Mouse (Mus musculus) liver, adult 2 months (tissue): Measurements from ENCODE around the gene Ralgps1. TPM values are rescaled to one million over a fixed set of nuclear protein-coding genes. Genes with fewer than 3 reads are reported as not detected.

ENCODE experiments used
- DNase-seq: peaks from one replicate; pipeline ENCODE4 v3.0.0-alpha.2; 2011; ENCODE audit warnings: low read depth, low spot score; ENCODE audit errors: extremely low read depth
- H3K27ac ChIP-seq: fragments of 200-500 bp; replicated peaks from 2 replicates; pipeline ENCODE4 v1.5.1; 2012; ENCODE audit warnings: low read depth, mild to moderate bottlenecking, control low read depth, inconsistent platforms, low read length; ENCODE audit not compliant: insufficient read depth
- H3K27me3 ChIP-seq: fragments of 200-500 bp; 2 replicates; pipeline ENCODE4 v1.6.1; 2012; ENCODE audit warnings: mild to moderate bottlenecking, moderate library complexity, low read length, inconsistent platforms; ENCODE audit not compliant: control insufficient read depth, insufficient read depth
- H3K36me3 ChIP-seq: fragments of 200-500 bp; 2 replicates; pipeline ENCODE4 v1.6.1; 2012; ENCODE audit warnings: low read length, inconsistent platforms; ENCODE audit not compliant: control insufficient read depth, insufficient read depth
- H3K4me1 ChIP-seq: fragments of 200-500 bp; 2 replicates; pipeline ENCODE4 v1.6.1; 2011; ENCODE audit warnings: low read length; ENCODE audit not compliant: control insufficient read depth, insufficient read depth
- H3K4me3 ChIP-seq: fragments of 200-500 bp; 2 replicates; pipeline ENCODE4 v1.5.1; 2011; ENCODE audit warnings: low read depth, mild to moderate bottlenecking, control low read depth, low read length, moderate library complexity; ENCODE audit not compliant: insufficient read depth
- H3K79me2 ChIP-seq: fragments of 200-500 bp; 2 replicates; pipeline ENCODE4 v1.6.1; 2012; ENCODE audit warnings: inconsistent platforms, mild to moderate bottlenecking, low read length, moderate library complexity; ENCODE audit not compliant: control insufficient read depth, insufficient read depth
- H3K9ac ChIP-seq: fragments of 200-500 bp; 2 replicates; pipeline ENCODE4 v1.6.1; 2012; ENCODE audit warnings: low read depth, mild to moderate bottlenecking, control low read depth, inconsistent platforms, low read length
- CTCF ChIP-seq: fragments of 200-500 bp; IDR thresholded peaks from 2 replicates; pipeline ENCODE4 v1.5.1; 2011; ENCODE audit warnings: low read depth, low read length, control low read depth
- POLR2A ChIP-seq: fragments of 200-500 bp; IDR thresholded peaks from 2 replicates; pipeline ENCODE4 v1.6.1; 2011; ENCODE audit warnings: low read length, control low read depth; ENCODE audit not compliant: insufficient read depth; ENCODE audit errors: extremely low read depth
- WGBS: fragments of 180-500 bp; shearing (Covaris S2); methylation state at CpG from one replicate; pipeline ENCODE4 v1.1.7; 2018; 5-methylcytosine and 5-hydroxymethylcytosine counted together
- polyA plus RNA-seq: library from polyadenylated mRNA; depleted of rRNA; stranded (reverse); fragments of >200 nt; gene quantifications from 2 replicates; pipeline ENCODE4 v1.2.3, GENCODE M21; 2012
- total RNA-seq: library from RNA; depleted of rRNA; stranded (reverse); fragments of >200 nt; gene quantifications from 2 replicates; pipeline ENCODE4 v1.2.3, GENCODE M21; 2014

Ralgps1 gene
- total and polyA plus RNA-seq, 2 experiments = 2.6 to 3.3 TPM

GRCm38 (mm10) chr2:33283674-33284073 is 87.6 kb downstream of the Ralgps1 start:
- Histone ChIP-seq H3K27ac (peak overlapping the region; percentile 3; the same call in 1 of the 2 replicates), H3K79me2 (no peaks in the 10 kb centered on the region), H3K4me3 (no peak overlapping the region), H3K4me1 (peaks cover 9% of the 10 kb centered on the region; the same call in 1 of the 2 replicates), H3K36me3 (no peaks in the 10 kb centered on the region), H3K27me3 (no peaks in the 10 kb centered on the region), H3K9ac (no peak overlapping the region)
- peak; percentile 49 for DNase-seq
- no peak for TF ChIP-seq POLR2A
- no peak for TF ChIP-seq CTCF
- 19% methylated on average over 2 of the region's 2 CpGs for WGBS

GRCm38 (mm10) chr2:33282877-33283276 is 88.4 kb downstream of the Ralgps1 start:
- H3K4me1 ChIP-seq = peaks cover 9% of the 10 kb centered on the region; the same call in 1 of the 2 replicates
- no peaks in the 10 kb centered on the region for H3K27me3 ChIP-seq
- no peaks in the 10 kb centered on the region for H3K36me3 ChIP-seq
- no peak overlapping the region for H3K4me3 ChIP-seq
- TF ChIP-seq POLR2A (no peak), CTCF (no peak)
- H3K9ac ChIP-seq = no peak overlapping the region
- 16% methylated on average over 4 of the region's 4 CpGs for WGBS
- H3K27ac ChIP-seq = 0 out of 2 replicates have a peak overlapping the region, but pooled peaks have one; percentile 16
- H3K79me2 ChIP-seq = no peaks in the 10 kb centered on the region
- peak; percentile 33 for DNase-seq

GRCm38 (mm10) chr2:33281807-33282206 is 89.5 kb downstream of the Ralgps1 start:
- Histone ChIP-seq H3K27ac (no peak overlapping the region), H3K36me3 (no peaks in the 10 kb centered on the region), H3K9ac (no peak overlapping the region), H3K4me1 (peaks cover 9% of the 10 kb centered on the region; the same call in 1 of the 2 replicates), H3K27me3 (no peaks in the 10 kb centered on the region), H3K79me2 (no peaks in the 10 kb centered on the region), H3K4me3 (no peak overlapping the region)
- WGBS = 92% methylated on average over 5 of the region's 5 CpGs
- DNase-seq = no peak
- TF ChIP-seq POLR2A (no peak), CTCF (no peak)

GRCm38 (mm10) chr2:33280525-33280924 is 90.8 kb downstream of the Ralgps1 start:
- no peak for DNase-seq
- no peaks in the 10 kb centered on the region for H3K36me3 ChIP-seq
- H3K27ac ChIP-seq = no peak overlapping the region
- H3K79me2 ChIP-seq = no peaks in the 10 kb centered on the region
- no peak overlapping the region for H3K4me3 ChIP-seq
- peaks cover 9% of the 10 kb centered on the region; the same call in 1 of the 2 replicates for H3K4me1 ChIP-seq
- WGBS = 80% methylated on average over 2 of the region's 2 CpGs
- TF ChIP-seq POLR2A (no peak), CTCF (no peak)
- H3K9ac ChIP-seq = no peak overlapping the region
- H3K27me3 ChIP-seq = no peaks in the 10 kb centered on the region

- WGBS = 93% methylated on average over 10 of the region's 10 CpGs
- no peaks in the 10 kb centered on the region for H3K79me2 ChIP-seq
- H3K4me1 ChIP-seq = peaks cover 9% of the 10 kb centered on the region; the same call in 1 of the 2 replicates
- H3K36me3 ChIP-seq = no peaks in the 10 kb centered on the region
- no peak overlapping the region for H3K9ac ChIP-seq
- no peaks in the 10 kb centered on the region for H3K27me3 ChIP-seq
- H3K27ac ChIP-seq = no peak overlapping the region
- TF ChIP-seq POLR2A (no peak), CTCF (no peak)
- DNase-seq = no peak
- no peak overlapping the region for H3K4me3 ChIP-seq
These were observed 91.5 kb downstream of the Ralgps1 start for GRCm38 (mm10) chr2:33279758-33280157.

GRCm38 (mm10) chr2:33274719-33275490 is 96.4 kb downstream of the Ralgps1 start:
- no peak for DNase-seq
- Histone ChIP-seq H3K79me2 (no peaks in the 10 kb centered on the region), H3K9ac (no peak overlapping the region), H3K27ac (no peak overlapping the region), H3K4me1 (peaks cover 3% of the 10 kb centered on the region), H3K36me3 (no peaks in the 10 kb centered on the region), H3K4me3 (no peak overlapping the region), H3K27me3 (no peaks in the 10 kb centered on the region)
- 76% methylated on average over 12 of the region's 12 CpGs for WGBS
- TF ChIP-seq CTCF (no peak), POLR2A (no peak)
